Mouse (Mus musculus): ENCODE data around the gene 1500009L16Rik.

The 1500009L16Rik gene

GRCm38 (mm10) chr10:83722579-83723031, at the start of gene 1500009L16Rik:
Gene 1500009L16Rik (plus strand): TSS chr10:83722865.
- DNase-seq, result peak; percentile 52

- DNase-seq, result no peak
These were observed 41.3 kb upstream of the 1500009L16Rik start for GRCm38 (mm10) chr10:83681334-83681733.

GRCm38 (mm10) chr10:83688215-83688614, 34.5 kb upstream of the 1500009L16Rik start:
- DNase-seq, result peak; percentile 3

- no peak for DNase-seq
These were observed 30.3 kb upstream of the 1500009L16Rik start for GRCm38 (mm10) chr10:83692175-83692895.

GRCm38 (mm10) chr10:83696226-83696625, 26.4 kb upstream of the 1500009L16Rik start:
- DNase-seq, result no peak

- DNase-seq, result no peak
These were observed 16.0 kb upstream of the 1500009L16Rik start for GRCm38 (mm10) chr10:83706628-83707027.

GRCm38 (mm10) chr10:83709920-83710319, 12.7 kb upstream of the 1500009L16Rik start:
- no peak for DNase-seq

GRCm38 (mm10) chr10:83711769-83712168, 10.9 kb upstream of the 1500009L16Rik start:
- DNase-seq, result no peak

GRCm38 (mm10) chr10:83718855-83719474, 3.7 kb upstream of the 1500009L16Rik start:
- no peak for DNase-seq

GRCm38 (mm10) chr10:83723055-83723454, 390 bp downstream of the 1500009L16Rik start:
- DNase-seq, result peak; percentile 29

- DNase-seq, result no peak
These were observed 1.8 kb downstream of the 1500009L16Rik start for GRCm38 (mm10) chr10:83724351-83725059.

GRCm38 (mm10) chr10:83726164-83726563, 3.5 kb downstream of the 1500009L16Rik start:
- DNase-seq, result no peak

- no peak for DNase-seq
These were observed 5.2 kb downstream of the 1500009L16Rik start for GRCm38 (mm10) chr10:83727846-83728245.

- DNase-seq, result no peak
These were observed 5.9 kb downstream of the 1500009L16Rik start for GRCm38 (mm10) chr10:83728529-83728928.

GRCm38 (mm10) chr10:83729076-83729475, 6.4 kb downstream of the 1500009L16Rik start:
- no peak for DNase-seq

GRCm38 (mm10) chr10:83729492-83729891, 6.8 kb downstream of the 1500009L16Rik start:
- DNase-seq, result peak; percentile 77

- DNase-seq, result no peak
These were observed 11.1 kb downstream of the 1500009L16Rik start for GRCm38 (mm10) chr10:83733725-83734124.

GRCm38 (mm10) chr10:83738996-83739655, 16.5 kb downstream of the 1500009L16Rik start:
- no peak for DNase-seq

- DNase-seq, result peak; percentile 76
These were observed 22.0 kb downstream of the 1500009L16Rik start for GRCm38 (mm10) chr10:83744656-83745055.

- no peak for DNase-seq
These were observed 30.4 kb downstream of the 1500009L16Rik start for GRCm38 (mm10) chr10:83753056-83753455.

GRCm38 (mm10) chr10:83757343-83757962, 34.8 kb downstream of the 1500009L16Rik start:
- DNase-seq, result no peak

- DNase-seq, result no peak
These were observed 36.1 kb downstream of the 1500009L16Rik start for GRCm38 (mm10) chr10:83758732-83759131.

GRCm38 (mm10) chr10:83760535-83760934, 37.9 kb downstream of the 1500009L16Rik start:
- DNase-seq, result no peak
